Mouse (Mus musculus) hindbrain, postnatal 0 days (tissue): ENCODE measurements at regions not wholly inside any gene's neighbourhood (a gene's known extent, or its start where the extent isn't known, plus 50 kb on each side); places are given as distances from the start of the nearest gene placed in this dataset.

Experiments used
- ATAC-seq: fragments of 200-750 bp; cut with Nextera tagmentation; 2 replicates; pipeline ENCODE4 v1.8.0; 2017; ENCODE audit warnings: mild to moderate bottlenecking, moderate TSS enrichment, moderate library complexity
- DNase-seq: peaks from one replicate; pipeline ENCODE4 v3.0.0-alpha.2; 2015; ENCODE audit warnings: low spot score
- H3K27ac ChIP-seq: fragments of 300-500 bp; sonication (generic); 2 replicates; pipeline ENCODE4 v1.5.1; 2014; ENCODE audit warnings: mild to moderate bottlenecking
- H3K27me3 ChIP-seq: fragments of 300-500 bp; sonication (generic); 2 replicates; pipeline ENCODE4 v1.6.1; 2014; ENCODE audit warnings: low read length, mixed read lengths; ENCODE audit not compliant: insufficient read depth
- H3K36me3 ChIP-seq: fragments of 300-500 bp; sonication (generic); 2 replicates; pipeline ENCODE4 v1.6.1; 2014; ENCODE audit warnings: low read length, mixed read lengths; ENCODE audit not compliant: insufficient read depth
- H3K4me1 ChIP-seq: fragments of 300-500 bp; sonication (generic); 2 replicates; pipeline ENCODE4 v1.6.1; 2014; ENCODE audit warnings: antibody characterized with exemption, low read length, mixed read lengths; ENCODE audit not compliant: insufficient read depth
- H3K4me2 ChIP-seq: fragments of 300-500 bp; sonication (generic); 2 replicates; pipeline ENCODE4 v1.6.1; 2014; ENCODE audit warnings: low read depth, mild to moderate bottlenecking, low read length, moderate library complexity, mixed read lengths
- H3K4me3 ChIP-seq: fragments of 300-500 bp; sonication (generic); 2 replicates; pipeline ENCODE4 v1.5.1; 2014; ENCODE audit warnings: low read length
- H3K9ac ChIP-seq: fragments of 300-500 bp; sonication (generic); replicated peaks from 2 replicates; pipeline ENCODE4 v1.6.1; 2014; ENCODE audit warnings: mild to moderate bottlenecking, low read length, moderate library complexity, mixed read lengths
- H3K9me3 ChIP-seq: fragments of 300-500 bp; sonication (generic); 2 replicates; pipeline ENCODE4 v1.6.1; 2016; ENCODE audit warnings: low read length, mixed read lengths
- CTCF ChIP-seq: IDR thresholded peaks from 2 replicates; pipeline ENCODE4 v1.5.1; 2016; ENCODE audit warnings: antibody characterized with exemption, control low read depth, low read depth
- WGBS: fragments of 180-500 bp; shearing (Covaris S2); extraction: QIAGEN DNeasy Blood & Tissue Kit; methylation state at CpG from one replicate; pipeline ENCODE4 v1.1.7; 2014; 5-methylcytosine and 5-hydroxymethylcytosine counted together

GRCm38 (mm10) chr7:67443001-67443555, 70.4 kb upstream of the Mef2a start:
- no peak overlapping the region for H3K4me2 ChIP-seq
- peaks cover 26% of the 10 kb centered on the region for H3K4me1 ChIP-seq
- peak overlapping the region; percentile 74 for H3K27ac ChIP-seq
- WGBS = 15% methylated on average over 12 of the region's 12 CpGs
- peak overlapping the region; percentile 44 for H3K9ac ChIP-seq
- peak; percentile 46 for TF ChIP-seq CTCF
- DNase-seq (peak; percentile 60), ATAC-seq (peak; percentile 51)
- no peak overlapping the region for H3K4me3 ChIP-seq
- H3K27me3 ChIP-seq = no peaks in the 10 kb centered on the region
- H3K36me3 ChIP-seq = no peaks in the 10 kb centered on the region
- no peaks in the 10 kb centered on the region for H3K9me3 ChIP-seq

DNA sequence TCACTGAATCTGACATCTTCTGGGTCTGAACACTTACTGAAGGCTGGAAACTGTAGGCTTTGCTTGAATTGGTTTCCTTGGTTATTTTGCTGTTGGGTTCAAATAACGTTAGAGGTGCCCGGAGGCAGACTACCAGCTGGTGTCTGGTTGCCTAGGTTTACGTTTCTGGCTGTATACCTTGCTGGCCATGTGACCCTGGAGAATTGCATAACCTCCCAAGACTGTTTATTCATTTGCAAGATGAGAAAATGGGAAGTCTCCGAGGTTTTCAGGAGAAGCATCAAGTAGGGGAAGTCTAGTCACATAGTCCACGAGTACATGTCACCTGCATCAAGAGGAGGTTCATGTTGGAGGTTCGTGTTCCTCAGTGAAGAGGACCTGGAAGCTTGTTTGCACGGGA, 69.6 kb upstream of the Mef2a start:
- DNase-seq (no peak), ATAC-seq (no peak)
- H3K36me3 ChIP-seq = no peaks in the 10 kb centered on the region
- no peaks in the 10 kb centered on the region for H3K9me3 ChIP-seq
- H3K27me3 ChIP-seq = no peaks in the 10 kb centered on the region
- H3K27ac ChIP-seq = no peak overlapping the region
- no peak overlapping the region for H3K9ac ChIP-seq
- no peak overlapping the region for H3K4me2 ChIP-seq
- H3K4me3 ChIP-seq = no peak overlapping the region
- WGBS = 74% methylated on average over 7 of the region's 7 CpGs
- no peak for TF ChIP-seq CTCF
- peaks cover 26% of the 10 kb centered on the region for H3K4me1 ChIP-seq

GRCm38 (mm10) chr7:67440806-67441205, 68.1 kb upstream of the Mef2a start:
- Histone ChIP-seq H3K36me3 (no peaks in the 10 kb centered on the region), H3K9ac (no peak overlapping the region), H3K4me3 (no peak overlapping the region), H3K27ac (no peak overlapping the region), H3K9me3 (no peaks in the 10 kb centered on the region), H3K4me2 (no peak overlapping the region), H3K4me1 (peaks cover 31% of the 10 kb centered on the region), H3K27me3 (no peaks in the 10 kb centered on the region)
- 68% methylated on average over 8 of the region's 8 CpGs for WGBS
- DNase-seq (peak; percentile 65), ATAC-seq (no peak)
- TF ChIP-seq CTCF = no peak

DNA sequence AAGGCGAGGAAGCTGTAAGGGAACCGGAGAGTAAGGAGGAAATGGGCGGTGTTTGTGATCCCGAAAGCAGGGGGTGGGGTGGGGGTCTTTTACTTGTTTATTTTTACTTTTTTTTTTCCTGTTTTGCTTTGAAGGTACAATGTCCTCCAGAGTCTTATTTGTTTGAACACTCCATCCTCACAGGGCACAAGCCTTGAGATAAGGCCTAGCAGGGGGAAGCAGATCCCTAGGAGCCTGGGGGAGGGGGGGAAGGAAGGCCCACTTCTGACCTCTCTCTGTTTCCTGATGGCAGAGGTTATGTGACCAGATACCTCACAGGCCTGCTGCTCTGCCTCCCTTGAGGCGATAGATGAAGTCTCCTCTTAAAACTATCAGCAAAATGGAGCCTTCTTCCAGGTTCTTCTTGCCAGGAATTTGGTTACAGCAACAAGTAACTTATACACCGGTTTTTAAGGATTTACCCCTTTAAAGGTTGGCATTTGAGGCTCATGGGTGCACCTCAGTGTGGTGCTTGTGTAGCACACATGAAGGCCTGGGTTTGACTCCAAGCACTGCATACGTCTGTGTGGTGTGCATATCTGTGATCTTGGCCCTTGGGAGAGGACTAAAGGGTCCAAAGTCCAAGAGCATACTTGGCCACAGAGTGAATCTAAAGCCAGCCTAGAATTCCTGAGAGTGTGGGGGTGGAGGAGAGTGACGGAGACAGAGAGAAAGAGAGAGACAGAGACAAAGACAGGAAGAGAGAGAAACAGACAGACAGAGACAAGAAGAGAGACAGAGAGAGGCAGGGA, 64.8 kb upstream of the Mef2a start:
- H3K27ac ChIP-seq = no peak overlapping the region
- H3K9ac ChIP-seq = no peak overlapping the region
- H3K36me3 ChIP-seq = no peaks in the 10 kb centered on the region
- H3K4me3 ChIP-seq = no peak overlapping the region
- ATAC-seq (no peak), DNase-seq (no peak)
- H3K4me2 ChIP-seq = no peak overlapping the region
- TF ChIP-seq CTCF = no peak
- H3K9me3 ChIP-seq = no peaks in the 10 kb centered on the region
- H3K27me3 ChIP-seq = no peaks in the 10 kb centered on the region
- 82% methylated on average over 8 of the region's 8 CpGs for WGBS
- H3K4me1 ChIP-seq = peaks cover 9% of the 10 kb centered on the region; the same call in 1 of the 2 replicates

DNA sequence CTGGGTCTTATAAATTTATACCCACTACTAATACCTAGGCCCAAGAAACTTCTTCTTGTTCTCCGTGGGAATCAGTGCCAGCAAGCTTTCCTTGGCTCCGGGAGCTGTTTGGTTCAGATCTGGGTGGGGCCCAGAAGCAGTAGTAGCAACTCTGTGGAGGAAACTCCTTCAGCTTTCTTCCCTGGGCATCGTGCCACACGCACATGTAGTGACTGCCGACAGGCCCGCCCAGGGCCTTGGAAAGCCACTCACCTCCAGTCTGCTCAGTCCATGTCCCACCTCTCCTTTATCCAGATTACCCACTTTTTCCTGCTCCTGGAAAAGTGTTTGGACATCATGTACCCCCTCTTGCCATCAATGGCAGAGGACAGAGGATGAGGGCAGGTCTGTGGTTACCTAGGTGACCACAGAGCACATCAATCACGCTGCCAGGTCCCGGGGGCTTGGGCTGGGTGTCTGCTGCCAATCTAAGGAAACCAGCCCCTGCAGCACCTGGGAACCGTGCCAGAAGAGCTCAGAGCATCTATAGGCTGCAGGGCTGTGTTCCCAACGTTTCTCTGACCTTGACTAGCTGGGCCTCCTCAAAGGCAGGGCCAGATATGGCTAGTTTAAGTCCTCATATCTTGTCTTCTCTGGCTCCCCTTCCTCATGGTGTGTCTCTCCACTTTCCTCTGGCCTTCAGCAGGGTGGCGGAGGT, 63.1 kb upstream of the Mef2a start:
- no peaks in the 10 kb centered on the region for H3K36me3 ChIP-seq
- H3K9ac ChIP-seq = no peak overlapping the region
- no peak for TF ChIP-seq CTCF
- H3K4me1 ChIP-seq = peaks cover 9% of the 10 kb centered on the region; the same call in 1 of the 2 replicates
- peak; percentile 83 for ATAC-seq
- H3K4me2 ChIP-seq = no peak overlapping the region
- no peaks in the 10 kb centered on the region for H3K27me3 ChIP-seq
- DNase-seq = peak; percentile 76
- H3K4me3 ChIP-seq = no peak overlapping the region
- 41% methylated on average over 11 of the region's 11 CpGs for WGBS
- no peak overlapping the region for H3K27ac ChIP-seq
- no peaks in the 10 kb centered on the region for H3K9me3 ChIP-seq

DNA sequence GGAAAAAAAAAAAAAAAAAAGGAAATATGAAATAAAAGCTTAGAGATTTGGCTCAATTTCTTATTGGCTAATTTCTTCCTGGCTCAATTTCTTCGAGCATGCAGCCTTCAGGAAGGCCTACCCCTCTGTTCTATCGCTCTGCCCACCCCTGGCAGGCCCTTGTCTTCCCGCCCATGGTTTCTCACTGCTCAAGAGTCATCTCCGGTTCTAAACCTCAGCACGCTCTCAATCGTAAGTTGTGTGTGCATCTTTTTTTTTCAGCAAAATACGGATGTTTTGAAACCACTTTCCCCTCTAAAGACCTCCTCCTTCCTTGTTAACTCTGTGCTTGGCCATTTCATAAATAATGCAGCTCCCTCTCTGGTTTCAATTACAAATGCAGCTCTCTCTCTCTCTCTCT, 58.3 kb upstream of the Mef2a start:
- H3K4me2 ChIP-seq = no peak overlapping the region
- ATAC-seq (no peak), DNase-seq (no peak)
- H3K4me1 ChIP-seq = peaks cover 6% of the 10 kb centered on the region; the same call in 1 of the 2 replicates
- no peak overlapping the region for H3K4me3 ChIP-seq
- 83% methylated on average over 7 of the region's 7 CpGs for WGBS
- H3K9me3 ChIP-seq = no peaks in the 10 kb centered on the region
- no peak overlapping the region for H3K9ac ChIP-seq
- TF ChIP-seq CTCF = no peak
- no peaks in the 10 kb centered on the region for H3K27me3 ChIP-seq
- no peak overlapping the region for H3K27ac ChIP-seq
- no peaks in the 10 kb centered on the region for H3K36me3 ChIP-seq
